In the genomic region with DNA sequence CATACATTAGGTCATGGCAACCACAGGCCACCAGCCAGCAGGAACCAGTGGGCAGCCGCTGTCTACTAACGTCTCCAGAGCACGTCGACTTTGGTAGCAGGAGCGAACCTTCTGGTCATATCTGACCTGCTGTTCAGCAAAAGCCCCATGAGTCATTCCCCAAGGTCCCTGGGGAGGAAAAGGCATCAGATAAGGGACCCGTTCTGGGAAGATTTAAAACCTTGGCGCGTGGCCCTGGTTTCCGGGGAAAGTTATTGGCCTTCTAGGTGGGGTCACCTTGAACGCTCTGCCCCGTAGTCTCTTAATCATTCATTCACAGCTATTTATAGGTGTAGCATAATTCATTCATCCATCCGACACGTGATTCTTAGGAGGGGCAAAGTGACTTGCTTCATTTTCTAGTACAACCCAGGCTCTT, we compare ENCODE assay signal across 10 mouse cellular contexts. TPM values are rescaled to one million over a fixed set of nuclear protein-coding genes. Genes with fewer than 3 reads are reported as not detected.
DNase-seq lines count a peak whose midpoint lies in the region; ATAC-seq and TF ChIP-seq lines count a peak whose summit lies in the region.
"Had no signal": no experiment of that assay in that cellular context is flagged by ENCODE, and none has a peak within 500 bp of the region (broad histone marks: within the 10 kb centered on the region; RNA-seq: fewer than 3 reads in every experiment).

No protein-coding gene starts in this region.

- peak; percentile 34 for DNase-seq in lung, postnatal 0 days (ENCODE audit: low spot score)
- no peak for DNase-seq in lung, postnatal 14 days
- peak; percentile 90 to 93 for DNase-seq in kidney, adult 8-10 months
- peak; percentile 44 for DNase-seq in testis, postnatal 14 days (ENCODE audit: low spot score)
- no peak for DNase-seq in layer of hippocampus, adult 2 months (ENCODE audit: low spot score in 2 of 2)
- no peak for DNase-seq in layer of hippocampus, adult 11-12 months (ENCODE audit: low spot score)
- DNase-seq in left cerebral cortex, adult 2 months (ENCODE audit: extremely low spot score in 1 of 2, low spot score in 2 of 2), result no peak
- DNase-seq: cerebellum, adult 11 months; retina, postnatal 1 day had no signal

- WGBS in lung, postnatal 0 days, result 59% methylated on average over 13 of the region's 13 CpGs

- ATAC-seq in lung, postnatal 0 days, result peak; percentile 18; the same call in 1 of the 2 replicates
- ATAC-seq in common myeloid progenitor, adult 5-6 weeks (replicated peaks; ENCODE audit: low read depth, poor library complexity, severe bottlenecking), result peak; percentile 58

- TF ChIP-seq CTCF in lung, postnatal 0 days (IDR thresholded peaks at IDR 0.05), result no peak
- no peak for TF ChIP-seq CTCF in layer of hippocampus, adult 2 months (conservative IDR thresholded peaks at IDR 0.05)
- TF ChIP-seq CTCF in left cerebral cortex, adult 2 months (IDR thresholded peaks at IDR 0.05), result no peak

- TF ChIP-seq EP300 in lung, postnatal 0 days (IDR thresholded peaks at IDR 0.05), result no peak

- H3K9me3 ChIP-seq in lung, postnatal 0 days (ENCODE audit: low read length), result no peaks in the 10 kb centered on the region

- H3K9ac ChIP-seq in lung, postnatal 0 days (replicated peaks; ENCODE audit: low read depth), result no peak overlapping the region

- H3K4me1 ChIP-seq in lung, postnatal 0 days (ENCODE audit: insufficient read depth, low read depth, low read length), result no peaks in the 10 kb centered on the region

- no peak overlapping the region for H3K4me3 ChIP-seq in lung, postnatal 0 days (ENCODE audit: low read depth, low read length)
- no peak overlapping the region for H3K4me3 ChIP-seq in layer of hippocampus, adult 2 months
- no peak overlapping the region for H3K4me3 ChIP-seq in left cerebral cortex, adult 2 months

- H3K27ac ChIP-seq in lung, postnatal 0 days (ENCODE audit: low read length), result no peak overlapping the region
- H3K27ac ChIP-seq in layer of hippocampus, adult 2 months, result no peak overlapping the region
- H3K27ac ChIP-seq in left cerebral cortex, adult 2 months, result no peak overlapping the region

- no peak overlapping the region for H3K4me2 ChIP-seq in lung, postnatal 0 days (replicated peaks; ENCODE audit: low read depth, low read length)

- no peaks in the 10 kb centered on the region for H3K36me3 ChIP-seq in lung, postnatal 0 days (ENCODE audit: insufficient read depth, low read length)

- intact Hi-C loops in left cerebral cortex, adult 2 months (cut with DNase I), result no loop called here

- H3K27me3 ChIP-seq in lung, postnatal 0 days (replicated peaks; ENCODE audit: insufficient read depth, low read length), result no peaks in the 10 kb centered on the region; the same call in 1 of the 2 replicates

RNA-seq across cellular contexts. Expression of gene B4galt5, which starts 34.7 kb away (rescaled TPM):
- polyA plus RNA-seq in lung, postnatal 0 days (2015; fragmentation: Nextera tagmentation; extraction: Ambion mirVana), result 10.3 and 12.2 TPM in 2 replicates
- 1.7 and 5.8 TPM in 2 replicates for total RNA-seq in common myeloid progenitor, adult 5-6 weeks (2017)
- 10 to 100 TPM; 38.1 to 43.9 TPM for total RNA-seq in layer of hippocampus, adult 2 months (2021)
- 10 to 100 TPM; 49.7 to 50.2 TPM for total RNA-seq in left cerebral cortex, adult 2 months (2021)

RNA-seq across cellular contexts. Expression of gene Slc9a8, which starts 37.8 kb away (rescaled TPM):
- polyA plus RNA-seq in lung, postnatal 0 days (2015; fragmentation: Nextera tagmentation; extraction: Ambion mirVana), result 9.2 and 9.8 TPM in 2 replicates
- total RNA-seq in common myeloid progenitor, adult 5-6 weeks (2017), result 19.3 and 29.1 TPM in 2 replicates
- total RNA-seq in layer of hippocampus, adult 2 months (2021), result 10 to 100 TPM; 33.2 to 34.5 TPM
- 10 to 100 TPM; 31.1 to 34.4 TPM for total RNA-seq in left cerebral cortex, adult 2 months (2021)

Comparison
In these comparisons a context has a peak if more than half of its experiments do, and no peak if none do; other contexts are left out.
1. DNase-seq: peak in lung, postnatal 0 days (single experiment), kidney, adult 8-10 months (2 of 2) and testis, postnatal 14 days (single experiment); none in lung, postnatal 14 days (single experiment), layer of hippocampus, adult 2 months (0 of 2), layer of hippocampus, adult 11-12 months (single experiment) and left cerebral cortex, adult 2 months (0 of 2).